Mouse (Mus musculus) limb, embryonic 14.5 days (tissue): Measurements from ENCODE around the gene Pitpnm2. TPM values are rescaled to one million over a fixed set of nuclear protein-coding genes. Genes with fewer than 3 reads are reported as not detected.

ENCODE experiments used
- ATAC-seq: fragments of 200-750 bp; cut with Nextera tagmentation; 2 replicates; pipeline ENCODE4 v1.8.0; 2017; ENCODE audit warnings: low read depth, moderate number of reproducible peaks, moderate TSS enrichment; ENCODE audit not compliant: low FRiP score
- DNase-seq: peaks from one replicate; pipeline ENCODE4 v3.0.0-alpha.2; 2015; ENCODE audit warnings: low spot score
- H3K27ac ChIP-seq: fragments of 300-500 bp; sonication (generic); replicated peaks from 2 replicates; pipeline ENCODE4 v1.5.1; 2014; ENCODE audit warnings: low read depth, mild to moderate bottlenecking, low read length, moderate library complexity, mixed read lengths
- H3K27me3 ChIP-seq: fragments of 300-500 bp; sonication (generic); 2 replicates; pipeline ENCODE4 v1.6.1; 2014; ENCODE audit warnings: low read length, mixed read lengths; ENCODE audit not compliant: control insufficient read depth, insufficient read depth
- H3K36me3 ChIP-seq: fragments of 300-500 bp; sonication (generic); 2 replicates; pipeline ENCODE4 v1.6.1; 2014; ENCODE audit warnings: mild to moderate bottlenecking, low read length, moderate library complexity, mixed read lengths; ENCODE audit not compliant: control insufficient read depth, insufficient read depth
- H3K4me1 ChIP-seq: fragments of 300-500 bp; sonication (generic); 2 replicates; pipeline ENCODE4 v1.6.1; 2014; ENCODE audit warnings: antibody characterized with exemption, low read length, mixed read lengths; ENCODE audit not compliant: control insufficient read depth, insufficient read depth
- H3K4me2 ChIP-seq: fragments of 300-500 bp; sonication (generic); replicated peaks from 2 replicates; pipeline ENCODE4 v1.6.1; 2014; ENCODE audit warnings: low read depth, mild to moderate bottlenecking, low read length, moderate library complexity; ENCODE audit not compliant: severe bottlenecking
- H3K4me3 ChIP-seq: fragments of 300-500 bp; sonication (generic); replicated peaks from 2 replicates; pipeline ENCODE4 v1.5.1; 2014; ENCODE audit warnings: low read length
- H3K9ac ChIP-seq: fragments of 300-500 bp; sonication (generic); 2 replicates; pipeline ENCODE4 v1.6.1; 2014; ENCODE audit warnings: mild to moderate bottlenecking, low read depth, low read length, moderate library complexity; ENCODE audit not compliant: severe bottlenecking
- H3K9me3 ChIP-seq: fragments of 300-500 bp; sonication (generic); 2 replicates; pipeline ENCODE4 v1.6.1; 2016; ENCODE audit warnings: low read length; ENCODE audit not compliant: control insufficient read depth
- POLR2A ChIP-seq: fragments of 200-500 bp; IDR thresholded peaks from 2 replicates; pipeline ENCODE4 v1.8.0; 2012; ENCODE audit warnings: inconsistent platforms, mild to moderate bottlenecking, moderate library complexity, borderline replicate concordance; ENCODE audit not compliant: insufficient read depth, insufficient read length; ENCODE audit errors: extremely low read depth
- WGBS: fragments of 180-500 bp; shearing (Covaris S2); extraction: QIAGEN DNeasy Blood & Tissue Kit; methylation state at CpG from one replicate; pipeline ENCODE4 v1.1.7; 2014; 5-methylcytosine and 5-hydroxymethylcytosine counted together
- polyA plus RNA-seq, 2 experiments: library from polyadenylated mRNA; depleted of rRNA in 1 of 2; stranded (reverse) in 1 of 2; unstranded in 1 of 2; fragments of >200 nt; fragmentation: Nextera tagmentation in 1 of 2; extraction: Ambion mirVana in 1 of 2; gene quantifications; 2 replicates each; pipeline versions ENCODE4 v1.2.1 to v1.2.3; 2012 to 2014

The Pitpnm2 gene
- polyA plus RNA-seq, 2 experiments: 8.2 to 37.1 TPM

GRCm38 (mm10) chr5:124233874-124234661, 15.5 kb downstream of the Pitpnm2 start:
- 56% methylated on average over 12 of the region's 12 CpGs for WGBS
- H3K27ac ChIP-seq: no peak overlapping the region
- ATAC-seq: no peak
- no peaks in the 10 kb centered on the region for H3K9me3 ChIP-seq
- H3K36me3 ChIP-seq: no peaks in the 10 kb centered on the region
- 0 out of 2 replicates have a peak, but pooled peaks cover 3% of the 10 kb centered on the region for H3K4me1 ChIP-seq
- H3K4me3 ChIP-seq: no peak overlapping the region
- H3K9ac ChIP-seq: no peak overlapping the region
- no peak for DNase-seq
- no peaks in the 10 kb centered on the region for H3K27me3 ChIP-seq
- TF ChIP-seq POLR2A: no peak
- H3K4me2 ChIP-seq: no peak overlapping the region

- ATAC-seq (no peak), DNase-seq (no peak)
- WGBS: 86% methylated on average over 8 of the region's 8 CpGs
- no peak overlapping the region for H3K27ac ChIP-seq
- 0 out of 2 replicates have a peak, but pooled peaks cover 3% of the 10 kb centered on the region for H3K4me1 ChIP-seq
- H3K9ac ChIP-seq: no peak overlapping the region
- H3K36me3 ChIP-seq: no peaks in the 10 kb centered on the region
- H3K9me3 ChIP-seq: no peaks in the 10 kb centered on the region
- no peak overlapping the region for H3K4me3 ChIP-seq
- no peaks in the 10 kb centered on the region for H3K27me3 ChIP-seq
- H3K4me2 ChIP-seq: no peak overlapping the region
- no peak for TF ChIP-seq POLR2A
These were observed 16.5 kb downstream of the Pitpnm2 start for GRCm38 (mm10) chr5:124233144-124233465.

- 61% methylated on average over 18 of the region's 18 CpGs for WGBS
- H3K9me3 ChIP-seq: no peaks in the 10 kb centered on the region
- H3K27ac ChIP-seq: no peak overlapping the region
- no peak overlapping the region for H3K4me3 ChIP-seq
- H3K9ac ChIP-seq: no peak overlapping the region
- ATAC-seq: 0 out of 2 replicates have a peak, but pooled peaks have one; percentile 34
- TF ChIP-seq POLR2A: no peak
- DNase-seq: no peak
- H3K36me3 ChIP-seq: no peaks in the 10 kb centered on the region
- no peak overlapping the region for H3K4me2 ChIP-seq
- no peaks in the 10 kb centered on the region for H3K27me3 ChIP-seq
- H3K4me1 ChIP-seq: 0 out of 2 replicates have a peak, but pooled peaks cover 3% of the 10 kb centered on the region
These were observed 17.0 kb downstream of the Pitpnm2 start for GRCm38 (mm10) chr5:124232360-124233143.

- no peaks in the 10 kb centered on the region for H3K27me3 ChIP-seq
- H3K4me1 ChIP-seq: peaks cover 9% of the 10 kb centered on the region; the same call in 1 of the 2 replicates
- 72% methylated on average over 9 of the region's 9 CpGs for WGBS
- ATAC-seq (no peak), DNase-seq (no peak)
- H3K9ac ChIP-seq: no peak overlapping the region
- no peak overlapping the region for H3K4me3 ChIP-seq
- no peaks in the 10 kb centered on the region for H3K36me3 ChIP-seq
- no peaks in the 10 kb centered on the region for H3K9me3 ChIP-seq
- no peak overlapping the region for H3K4me2 ChIP-seq
- no peak overlapping the region for H3K27ac ChIP-seq
- TF ChIP-seq POLR2A: no peak
These were observed 19.1 kb downstream of the Pitpnm2 start for GRCm38 (mm10) chr5:124230461-124230860.

- TF ChIP-seq POLR2A: no peak
- Histone ChIP-seq H3K27ac (no peak overlapping the region), H3K27me3 (no peaks in the 10 kb centered on the region), H3K4me3 (no peak overlapping the region), H3K9ac (no peak overlapping the region; the same call in 1 of the 2 replicates), H3K9me3 (no peaks in the 10 kb centered on the region), H3K4me1 (peaks cover 7% of the 10 kb centered on the region; the same call in 1 of the 2 replicates), H3K36me3 (no peaks in the 10 kb centered on the region), H3K4me2 (no peak overlapping the region)
- 53% methylated on average over 6 of the region's 6 CpGs for WGBS
- ATAC-seq: no peak
- DNase-seq: no peak
These were observed 22.4 kb downstream of the Pitpnm2 start for GRCm38 (mm10) chr5:124227193-124227592.
